Mouse (Mus musculus) lung, postnatal 4 days (tissue): ENCODE measurements around the gene Rnf11.

Experiments used
- DNase-seq, 2 experiments: peaks; one replicate each; pipeline ENCODE4 v3.0.0; 2021

Gene Rnf11

DNA sequence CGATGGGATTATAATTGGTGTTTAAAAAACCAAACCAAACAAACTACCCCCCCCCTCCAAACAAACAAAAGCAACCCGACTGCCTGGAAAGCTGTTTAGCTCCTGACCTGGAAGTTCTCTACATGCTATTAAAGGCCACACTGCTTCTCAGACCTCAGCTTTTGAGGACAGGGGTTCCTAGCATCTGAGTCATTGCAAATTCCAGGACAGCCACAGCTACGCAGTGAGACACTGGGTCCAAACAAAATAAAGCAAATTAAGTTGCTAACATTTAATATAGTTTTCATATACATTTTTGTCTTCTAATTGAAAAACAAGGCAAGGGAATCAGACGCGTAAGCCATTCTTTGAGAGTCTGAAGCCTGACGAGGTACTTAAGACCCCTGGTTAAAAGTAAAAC lies 40.1 kb downstream of the Rnf11 start:
- no peak for DNase-seq

DNA sequence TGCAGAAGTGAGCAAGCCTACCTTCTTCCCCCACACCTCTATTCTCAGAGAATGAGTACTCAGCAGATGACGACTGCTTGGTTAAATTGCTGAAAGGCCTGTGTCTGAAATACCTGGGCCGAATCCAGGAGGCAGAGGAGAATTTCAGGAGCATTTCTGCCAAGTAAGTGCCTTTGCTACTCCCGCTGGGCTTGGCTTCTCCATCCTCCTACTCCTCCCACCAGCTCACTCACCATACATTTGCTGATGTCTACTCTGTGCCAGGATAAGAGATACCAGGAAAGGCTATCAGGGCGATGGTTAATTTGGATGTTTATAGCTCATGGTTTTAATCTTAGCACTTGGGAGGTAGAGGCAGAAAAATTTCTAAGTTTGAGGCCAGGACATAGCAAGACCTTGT lies 41.9 kb downstream of the Rnf11 start:
- no peak for DNase-seq

DNA sequence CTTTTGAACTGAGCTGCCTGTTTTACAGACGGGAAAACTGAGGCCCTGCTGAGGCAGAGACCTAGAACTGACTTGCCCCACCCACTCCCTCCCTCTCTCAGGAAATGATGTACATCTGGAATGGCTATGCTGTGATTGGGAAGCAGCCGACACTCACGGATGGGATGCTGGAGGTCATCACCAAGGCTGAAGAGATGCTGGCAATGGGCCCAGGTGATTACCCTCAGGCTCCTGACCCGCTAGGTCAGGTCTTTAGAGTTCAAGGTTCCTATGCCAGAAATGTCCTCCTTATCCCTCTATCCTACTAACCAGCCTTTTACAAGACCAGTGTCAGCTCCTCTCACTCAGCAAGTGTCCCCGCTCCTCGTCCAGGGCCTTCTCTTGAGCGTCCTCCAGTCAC lies 42.4 kb downstream of the Rnf11 start:
- no peak for DNase-seq

DNA sequence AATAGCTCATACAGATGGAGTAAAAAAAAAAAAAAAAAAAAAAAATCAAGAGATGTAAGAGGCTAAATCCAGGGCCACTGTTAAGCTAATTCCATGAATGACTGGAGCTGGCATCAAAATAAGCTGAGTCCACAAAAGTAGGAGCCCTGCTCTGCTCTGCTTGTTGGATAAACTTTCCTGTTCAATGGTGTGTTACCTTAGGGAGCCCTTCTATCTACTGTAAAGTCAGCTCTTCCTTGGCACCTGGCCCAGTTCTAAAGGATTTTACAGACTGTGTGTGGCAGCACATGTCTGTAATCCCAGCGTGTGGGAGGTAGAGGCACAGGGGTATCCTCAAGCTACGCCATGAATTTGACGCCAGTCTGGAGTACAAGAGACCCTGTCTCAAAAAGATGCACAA lies 43.5 kb downstream of the Rnf11 start:
- DNase-seq: no peak

DNA sequence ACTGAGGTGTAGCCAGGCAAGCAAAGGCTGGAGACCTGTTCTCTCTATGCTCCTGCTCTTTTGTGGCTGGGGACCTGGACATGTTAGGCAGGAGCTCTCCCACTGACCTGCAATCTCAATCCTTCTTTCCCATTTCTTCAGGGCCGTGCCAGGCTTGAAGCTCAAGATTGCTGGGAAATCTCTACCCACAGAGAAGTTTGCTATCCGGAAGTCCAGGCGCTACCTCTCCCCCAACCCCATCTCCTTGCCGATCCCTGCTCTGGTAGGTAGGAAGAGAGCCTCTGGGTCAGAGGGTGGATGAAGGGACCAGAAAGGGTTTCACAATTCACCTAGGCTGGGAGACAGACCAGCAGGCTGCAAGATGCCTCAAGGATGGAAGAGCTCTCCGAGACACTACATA lies 44.1 kb downstream of the Rnf11 start:
- no peak for DNase-seq

DNA sequence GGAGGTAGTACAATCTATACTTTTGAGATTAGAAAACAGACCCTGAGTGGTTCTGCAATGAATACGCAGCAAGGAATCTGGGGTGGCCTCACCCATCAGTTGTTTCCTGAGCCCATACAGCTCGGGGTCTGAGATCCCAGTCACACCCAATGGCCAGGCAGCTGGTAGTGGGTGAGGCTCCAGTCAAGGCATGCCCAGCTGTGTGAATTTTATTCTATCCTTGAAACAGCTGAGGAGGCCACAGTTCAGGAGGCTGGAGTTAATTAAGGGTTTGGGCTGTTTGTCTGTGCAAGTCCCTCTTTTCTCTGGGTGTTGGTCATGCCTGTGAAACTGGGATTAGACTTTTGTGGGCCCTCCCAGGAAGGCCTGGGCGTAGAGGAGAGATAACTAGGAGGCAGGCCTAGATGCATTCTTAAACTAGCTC lies 44.7 kb downstream of the Rnf11 start:
- no peak for DNase-seq

DNA sequence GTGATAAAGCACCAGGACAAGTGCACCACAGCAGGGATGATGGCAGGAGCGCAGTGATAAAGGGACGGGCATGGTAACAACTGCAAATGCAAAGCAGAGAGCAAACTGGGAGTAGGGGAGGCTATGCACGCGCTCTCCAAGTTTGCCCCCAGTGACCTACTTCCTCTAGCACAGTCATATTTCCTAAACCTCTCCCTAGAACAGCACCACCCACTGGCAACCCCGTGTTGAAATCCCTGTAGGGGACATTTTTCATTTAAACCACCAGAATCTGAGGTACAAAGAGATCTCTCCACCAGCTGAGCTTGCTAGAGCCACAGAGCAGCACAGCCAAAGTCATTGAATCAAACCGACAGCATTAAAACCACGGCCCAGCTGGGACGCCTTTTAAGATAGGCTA lies 45.4 kb downstream of the Rnf11 start:
- DNase-seq: no peak

DNA sequence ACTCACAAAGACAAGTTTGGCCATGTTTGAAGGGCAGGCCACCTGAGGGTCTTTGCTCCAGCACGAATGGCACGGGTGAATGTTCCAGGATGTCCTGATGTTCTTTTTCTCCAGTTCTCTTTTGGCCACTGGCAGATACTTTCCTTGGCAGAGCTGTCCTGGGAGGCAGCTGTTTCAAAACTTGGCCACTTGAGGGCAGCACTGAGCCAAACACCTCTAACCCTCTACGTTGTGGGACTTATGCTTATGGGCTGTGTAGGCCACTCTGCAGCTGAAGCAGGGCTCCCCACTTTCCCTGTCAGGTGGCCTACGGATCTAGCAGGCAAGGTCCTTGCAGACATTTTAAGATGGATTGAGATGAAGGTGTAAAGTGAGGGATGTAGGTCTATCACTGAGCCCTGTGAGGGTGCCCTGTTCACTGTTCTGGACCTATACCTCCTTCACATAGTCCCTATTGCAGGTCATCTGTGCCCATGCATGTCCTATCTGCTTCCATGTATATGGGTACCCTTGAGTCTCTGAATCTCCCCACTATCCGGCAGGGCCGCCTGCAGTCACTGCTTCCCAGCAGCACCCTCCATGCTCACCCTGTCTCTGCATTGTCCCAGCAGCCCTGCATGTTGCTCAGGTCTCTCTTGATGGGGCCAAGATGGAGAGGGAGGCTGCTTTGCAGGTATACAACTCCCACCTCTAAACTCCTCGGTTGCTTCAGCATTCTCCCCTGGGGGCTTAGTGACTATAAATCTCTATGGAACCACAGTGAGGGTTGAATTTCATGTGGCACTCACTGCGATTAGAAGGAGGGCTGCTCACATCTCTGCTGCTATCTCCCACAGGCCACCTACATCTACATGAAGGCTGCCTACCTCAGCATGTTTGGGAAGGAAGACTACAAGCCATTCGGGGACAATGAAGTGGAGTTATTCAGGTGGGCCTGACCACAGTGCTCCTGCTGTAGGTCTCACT lies 46.3 kb downstream of the Rnf11 start:
- DNase-seq: peak; percentile 74 to 81

DNA sequence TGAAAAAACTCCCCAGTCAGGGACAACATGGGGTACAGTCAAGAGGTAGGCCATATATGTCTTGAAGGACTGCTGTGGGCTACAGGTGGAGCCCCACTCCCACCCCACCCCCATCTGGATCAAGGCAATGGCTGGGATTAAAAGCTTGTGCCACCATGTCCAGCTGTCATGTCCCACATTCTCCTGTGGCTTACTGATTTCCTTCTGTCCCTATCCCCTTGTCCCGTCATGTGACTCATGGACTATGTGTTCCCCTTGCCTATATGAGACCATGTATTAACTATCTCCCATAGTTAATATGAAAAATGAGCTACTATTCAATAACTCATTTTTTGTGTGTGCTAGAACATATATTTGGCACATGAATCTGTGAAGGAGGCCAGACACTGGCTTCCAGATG lies 50.3 kb downstream of the Rnf11 start:
- no peak for DNase-seq

DNA sequence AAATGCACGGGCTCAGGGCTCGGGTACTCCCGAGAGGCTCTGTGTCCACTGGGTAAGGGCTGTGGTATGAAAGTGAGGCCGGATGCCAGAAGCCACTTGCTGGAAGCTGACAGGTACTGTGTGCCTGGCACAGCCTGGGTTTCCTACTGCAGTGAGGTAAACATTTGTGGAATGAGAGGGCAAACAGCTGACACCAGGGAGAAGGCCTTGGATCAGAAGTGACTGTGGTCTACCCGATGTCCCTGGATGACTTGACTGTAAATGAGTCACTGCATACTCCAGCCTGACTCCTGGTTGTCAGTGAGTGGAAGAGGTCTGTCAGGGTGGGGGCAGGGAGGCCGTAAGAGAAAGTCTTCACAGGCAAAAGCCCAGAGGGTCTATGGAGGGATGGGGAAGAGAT lies 50.9 kb downstream of the Rnf11 start:
- DNase-seq: peak; percentile 48 to 65

DNA sequence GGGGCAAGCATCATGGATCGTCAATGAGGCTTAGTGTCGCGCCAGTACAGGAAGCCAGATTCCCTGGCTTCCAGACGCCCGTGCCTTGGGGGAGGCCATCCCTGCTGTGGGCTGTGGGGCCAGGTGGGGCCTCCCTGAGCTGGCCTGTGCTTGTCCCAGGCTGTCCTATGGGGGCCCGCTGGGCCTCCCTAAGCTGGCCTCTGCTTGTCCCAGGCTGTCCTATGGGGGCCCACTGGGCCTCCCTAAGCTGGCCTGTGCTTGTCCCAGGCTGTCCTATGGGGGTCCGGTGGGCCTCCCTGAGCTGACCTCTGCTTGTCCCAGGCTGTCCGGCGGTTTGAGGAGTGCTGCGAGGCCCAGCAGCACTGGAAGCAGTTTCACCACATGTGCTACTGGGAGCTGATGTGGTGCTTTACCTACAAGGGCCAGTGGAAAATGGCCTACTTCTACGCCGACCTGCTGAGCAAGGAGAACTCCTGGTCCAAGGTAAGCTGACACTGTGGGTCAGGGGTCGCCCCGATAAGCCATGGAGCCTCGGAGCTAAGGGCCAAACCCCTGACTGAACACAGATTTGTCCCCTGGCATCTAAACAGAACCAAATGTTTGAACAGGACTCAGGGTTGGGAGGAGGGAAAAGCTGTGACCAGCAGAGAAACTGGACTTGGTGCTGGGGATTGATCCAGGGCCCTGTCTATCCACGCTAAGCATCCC lies 51.7 kb downstream of the Rnf11 start:
- DNase-seq: no peak

DNA sequence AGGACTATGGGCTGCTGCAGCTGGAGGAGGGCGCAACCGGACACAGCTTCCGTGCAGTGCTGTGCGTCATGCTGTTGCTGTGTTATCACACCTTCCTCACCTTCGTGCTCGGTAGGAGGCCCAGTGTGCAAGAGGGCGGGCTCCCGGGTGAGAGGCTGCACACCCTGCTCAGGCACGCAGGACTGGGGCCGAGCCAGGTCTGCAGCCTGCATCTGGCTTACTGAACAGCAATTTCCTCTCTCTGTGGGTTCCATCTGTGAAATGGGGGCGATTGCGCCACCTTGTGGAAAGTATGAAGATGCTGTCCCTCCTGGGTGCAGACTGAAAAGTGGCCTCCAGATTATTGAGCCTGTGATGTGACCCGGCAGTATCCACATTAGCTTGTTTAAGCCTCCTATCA lies 53.7 kb downstream of the Rnf11 start:
- peak; percentile 70 to 80 for DNase-seq

DNA sequence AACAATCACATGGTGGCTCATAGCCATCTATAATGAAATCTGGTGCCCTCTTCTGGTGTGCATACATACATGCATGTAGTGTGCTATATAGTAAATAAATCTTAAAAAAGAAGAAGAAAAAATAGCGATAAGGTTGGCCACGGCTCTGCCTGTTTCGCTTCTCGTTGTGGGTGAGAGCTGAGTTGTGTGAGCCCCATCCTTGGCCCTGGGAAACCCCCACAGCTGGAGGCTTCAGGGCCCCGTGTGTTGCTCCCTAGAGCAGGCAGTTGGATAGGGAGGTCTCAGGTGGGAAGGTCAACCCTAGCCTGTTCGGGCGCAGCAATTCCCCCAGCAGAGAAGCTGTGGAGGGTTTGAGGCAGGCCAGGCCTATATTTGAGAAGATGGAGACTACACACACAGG lies 54.3 kb downstream of the Rnf11 start:
- no peak for DNase-seq

DNA sequence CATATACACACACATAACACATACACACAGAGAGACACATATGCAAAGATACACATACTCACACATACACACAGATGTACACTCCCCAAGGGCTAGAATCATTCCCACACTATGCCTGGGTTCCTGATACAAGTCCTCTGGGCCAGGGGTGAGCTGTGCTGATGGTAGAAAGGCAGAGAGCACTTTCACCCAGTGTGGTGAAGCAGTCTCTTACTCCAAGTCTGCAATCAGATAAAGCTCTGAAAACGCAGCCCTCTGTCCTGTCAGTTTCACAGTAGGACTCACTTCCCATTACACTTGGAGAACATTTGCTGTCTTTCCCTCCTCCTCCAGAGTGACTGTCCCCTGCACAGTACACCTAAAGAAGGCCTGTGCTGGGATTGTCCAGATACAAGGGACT lies 57.5 kb downstream of the Rnf11 start:
- DNase-seq: no peak

DNA sequence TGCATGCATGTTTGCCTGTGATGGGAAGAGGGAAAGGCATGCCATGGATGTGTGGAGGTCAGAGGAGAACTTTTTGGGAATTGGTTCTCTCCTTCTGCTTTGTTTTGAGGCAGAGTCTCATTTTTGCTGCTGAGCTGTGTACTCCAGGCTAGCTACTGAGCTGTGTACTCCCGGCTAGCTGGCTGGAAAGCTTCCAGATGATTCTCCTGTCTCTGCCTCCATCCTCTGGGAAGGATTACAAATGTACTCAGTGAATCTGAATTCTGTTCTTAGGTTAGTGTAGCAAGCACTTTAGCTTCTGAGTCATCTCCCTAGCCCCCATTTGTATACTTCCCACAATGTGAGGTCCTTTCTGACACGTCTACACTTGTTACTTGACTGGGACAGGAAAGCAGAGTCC lies 61.1 kb downstream of the Rnf11 start:
- DNase-seq: no peak

DNA sequence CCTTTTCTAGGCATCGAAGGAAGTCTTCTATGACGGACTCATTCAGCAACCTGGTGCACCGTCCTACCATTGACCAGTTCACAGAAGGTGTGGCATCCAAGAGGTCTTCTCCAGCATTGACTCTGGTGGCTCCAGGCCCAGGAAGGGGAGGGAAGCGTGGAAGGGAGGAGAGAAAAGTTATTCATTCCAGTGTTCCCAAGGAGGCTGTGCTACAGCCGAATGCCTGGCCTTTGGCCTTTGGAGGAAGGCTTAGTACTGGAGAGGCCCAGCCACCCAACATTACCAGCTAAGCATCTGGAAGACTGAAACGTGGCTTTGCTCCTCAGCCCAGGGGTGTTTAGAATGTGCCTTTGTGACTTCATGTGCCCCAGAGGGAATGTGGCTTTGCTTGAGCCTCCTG lies 62.1 kb downstream of the Rnf11 start:
- DNase-seq: no peak

DNA sequence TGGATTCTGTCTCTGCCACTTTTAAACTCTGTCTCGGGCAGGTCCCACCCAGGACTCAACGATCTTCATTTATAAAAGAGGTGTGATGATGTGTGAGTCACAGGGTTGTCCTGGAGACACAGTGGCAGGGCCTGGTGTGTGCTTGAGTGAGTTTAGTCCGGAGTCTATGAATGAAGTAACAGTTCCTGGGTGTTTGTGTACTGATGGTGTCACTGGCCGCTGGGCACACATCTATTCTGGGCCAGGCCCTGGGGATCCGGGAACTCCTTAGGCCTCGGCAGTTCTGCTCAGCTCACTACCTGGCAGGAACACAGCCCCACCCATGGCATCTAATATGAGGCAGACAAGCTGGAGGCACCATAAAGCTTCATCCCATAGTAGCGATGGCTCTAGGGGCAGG lies 62.9 kb downstream of the Rnf11 start:
- DNase-seq: no peak

DNA sequence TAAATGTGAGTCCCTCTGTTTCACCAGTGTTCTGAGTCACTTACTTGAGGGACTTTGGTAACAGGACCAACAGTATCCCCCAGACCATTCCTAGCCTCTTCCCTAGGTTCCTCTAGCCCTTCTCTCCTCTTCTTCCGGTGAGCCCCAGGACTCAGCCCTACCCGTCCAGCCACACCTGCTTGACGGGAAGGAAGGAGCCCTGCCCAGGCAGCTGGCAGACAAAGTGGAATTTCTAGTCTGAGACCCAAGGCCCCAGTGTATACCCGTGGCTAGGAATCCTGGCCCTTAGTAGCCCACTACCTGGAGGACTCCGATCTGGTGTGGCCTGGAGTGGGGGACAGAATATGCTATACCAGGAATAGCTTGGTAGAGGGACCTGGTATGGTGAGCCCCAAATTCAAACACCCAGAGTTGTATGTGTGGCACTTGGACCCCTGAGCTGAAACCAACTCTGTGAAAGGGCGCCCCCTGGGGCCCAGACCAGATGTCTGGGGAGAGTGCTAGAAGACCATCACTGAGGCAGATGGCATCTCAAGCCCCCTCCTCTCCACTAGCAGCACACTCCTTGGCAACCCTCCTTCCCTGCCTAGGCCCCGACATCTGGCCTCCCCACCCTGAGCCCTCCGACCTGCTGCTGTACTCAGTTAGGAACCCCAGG lies 64.3 kb downstream of the Rnf11 start:
- DNase-seq: no peak

DNA sequence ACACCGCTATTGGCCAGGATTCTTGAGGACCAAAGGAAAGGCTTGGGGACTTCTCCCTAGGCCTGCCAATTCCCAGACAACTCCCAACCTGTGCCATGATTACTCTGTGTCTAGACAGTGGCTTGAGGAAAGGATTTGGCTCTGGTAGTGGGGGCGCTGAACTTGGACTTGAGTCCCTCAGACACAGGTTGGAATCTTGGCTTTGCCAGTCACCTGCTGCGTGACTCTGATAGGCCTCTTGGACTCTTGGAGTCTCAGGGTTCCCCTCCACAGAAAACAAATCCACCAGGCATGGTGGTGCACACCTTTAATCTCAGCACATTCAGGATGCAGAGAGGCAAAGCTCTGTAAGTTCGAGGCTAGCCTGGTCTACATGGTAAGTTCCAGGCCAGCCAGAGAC lies 65.0 kb downstream of the Rnf11 start:
- DNase-seq: no peak

DNA sequence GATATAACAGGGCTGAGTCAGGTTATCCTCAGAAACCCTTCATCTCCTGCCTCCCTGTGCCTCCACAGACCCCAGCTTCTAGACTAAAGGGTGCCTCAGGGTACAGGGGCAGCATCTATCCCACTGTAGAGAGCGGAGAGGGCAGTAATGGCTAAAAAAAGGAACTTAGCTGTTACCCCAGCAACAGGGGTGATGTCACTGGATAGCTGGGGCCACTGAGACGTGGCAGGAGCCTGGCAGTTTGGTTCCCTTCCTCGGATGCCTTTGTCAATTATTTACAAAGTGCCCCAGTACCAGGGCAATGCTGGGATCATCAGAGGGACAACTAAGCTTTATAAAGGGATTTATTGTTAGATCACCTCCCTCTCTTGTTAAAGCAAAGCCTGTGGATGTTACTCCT lies 65.5 kb downstream of the Rnf11 start:
- DNase-seq: peak in 1 of 2 experiments; percentile 32

DNA sequence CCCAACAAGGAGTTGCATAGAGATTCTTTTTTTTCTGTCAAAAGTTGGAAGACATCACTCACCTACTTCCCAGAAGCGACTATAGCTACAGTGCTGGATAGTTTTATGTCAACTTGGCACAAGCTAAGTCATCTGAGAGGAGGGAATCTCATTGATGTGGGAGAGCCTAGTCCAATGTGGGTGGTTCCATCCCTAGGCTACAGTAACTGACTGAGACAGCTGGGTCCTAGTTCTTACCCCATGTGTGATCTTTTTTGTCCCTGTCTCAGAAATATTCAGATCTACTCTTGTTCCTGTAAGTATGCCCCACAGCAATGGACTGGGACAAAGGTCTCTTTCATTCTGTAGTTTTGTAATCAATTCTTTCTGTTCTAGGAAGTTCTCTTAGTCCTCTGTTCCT lies 66.5 kb downstream of the Rnf11 start:
- no peak for DNase-seq

DNA sequence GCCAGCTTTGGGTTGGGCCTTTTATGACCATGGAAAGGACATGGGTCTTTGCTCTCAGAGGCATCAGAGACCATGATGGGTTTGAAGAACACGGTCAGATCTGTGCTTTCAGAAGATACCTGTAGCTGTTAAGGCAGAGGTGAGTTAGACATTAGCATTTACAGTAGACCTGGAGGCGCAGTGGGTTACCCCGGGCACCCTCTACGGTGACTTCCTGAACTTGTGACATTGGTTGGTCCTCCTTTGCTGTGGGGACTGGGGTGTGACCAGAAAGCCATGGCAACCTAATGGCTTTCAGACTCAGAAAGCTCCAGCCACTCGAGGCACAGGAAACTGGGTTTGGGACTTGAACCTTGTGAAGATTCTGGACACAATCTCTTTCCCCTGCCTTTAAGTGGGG lies 72.3 kb downstream of the Rnf11 start:
- DNase-seq: no peak

DNA sequence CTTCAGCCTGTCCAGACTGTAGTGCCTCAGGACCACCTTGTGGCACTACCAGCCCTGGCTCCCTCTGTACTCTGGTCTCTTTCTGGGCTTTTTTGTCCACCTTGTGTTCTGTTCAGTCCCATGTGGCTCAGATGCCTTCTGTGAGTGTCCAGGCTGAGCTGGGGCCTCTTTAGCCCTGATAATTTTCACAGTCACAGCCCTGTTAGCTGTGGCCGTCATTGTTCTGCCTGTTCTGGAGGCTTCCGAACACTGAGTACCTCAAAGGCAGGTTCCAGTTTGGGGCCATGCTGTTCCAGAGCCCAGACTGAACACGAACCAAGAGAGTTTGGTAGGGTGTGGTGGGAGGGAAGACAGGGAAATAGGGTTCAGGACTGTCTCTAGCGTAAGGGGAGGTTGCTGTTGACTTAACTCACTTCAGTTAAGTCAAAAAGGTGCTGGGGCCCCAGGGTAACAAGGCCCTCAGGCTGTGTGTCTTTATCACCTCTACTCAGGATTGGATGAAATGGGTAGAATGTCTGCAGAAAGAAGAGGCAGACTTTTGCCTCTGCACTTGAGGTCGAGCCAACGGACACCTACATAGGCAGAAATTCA lies 73.1 kb downstream of the Rnf11 start:
- no peak for DNase-seq
